Mouse (Mus musculus): ENCODE measurements around the gene Ccdc97. TPM values are rescaled to one million over a fixed set of nuclear protein-coding genes. Genes with fewer than 3 reads are reported as not detected.

The Ccdc97 gene
- total RNA-seq, 4 experiments from 2014 or later, result 60.6 to 64.6 (median 62.8) TPM

- DNase-seq (ENCODE audit: low spot score in 2 of 2), result no peak
Observed at GRCm38 (mm10) chr7:25669631-25670030, 49.3 kb downstream of the Ccdc97 start.

GRCm38 (mm10) chr7:25669158-25669557, 49.7 kb downstream of the Ccdc97 start:
- DNase-seq (ENCODE audit: low spot score in 2 of 2), result no peak

- DNase-seq (ENCODE audit: low spot score in 2 of 2), result no peak
Observed at GRCm38 (mm10) chr7:25666381-25666780, 52.5 kb downstream of the Ccdc97 start.

Other genes starting within 250 kb of the Ccdc97 start
- 1 to 10 TPM; 2.3 to 5.1 (median 2.8) TPM for gene Ceacam1, start 241.5 kb downstream of the Ccdc97 start, total RNA-seq (2022)
- gene Ceacam2, start 179.2 kb downstream of the Ccdc97 start, total RNA-seq (2022), result 1 to 10 TPM in 1 of 4 experiments, under 1 TPM in 3; 0.27 to 1.1 (median 0.37) TPM
- gene Erich4, start 103.2 kb downstream of the Ccdc97 start, total RNA-seq (2022), result not detected
- 10 to 100 TPM; 49.8 to 61.0 (median 52.2) TPM for gene Dmac2, start 99.7 kb downstream of the Ccdc97 start, total RNA-seq (2022)
- gene B3gnt8, start 92.4 kb downstream of the Ccdc97 start, total RNA-seq (2022), result 1 to 10 TPM in 3 of 4 experiments, under 1 TPM in 1; 0.66 to 2.0 (median 1.7) TPM
- gene Bckdha, start 60.1 kb downstream of the Ccdc97 start, total RNA-seq (2022), result 10 to 100 TPM; 34.4 to 42.3 (median 39.3) TPM
- gene Exosc5, start 59.9 kb downstream of the Ccdc97 start, total RNA-seq (2022), result 10 to 100 TPM; 23.1 to 32.2 (median 27.5) TPM
- gene Tmem91, start 43.9 kb downstream of the Ccdc97 start, total RNA-seq (2022), result 10 to 100 TPM; 10.8 to 16.2 (median 15.1) TPM
- gene B9d2, start 38.3 kb downstream of the Ccdc97 start, total RNA-seq (2022), result 10 to 100 TPM; 21.0 to 23.9 (median 21.8) TPM
- 10 to 100 TPM in 2 of 4 experiments, 1 to 10 TPM in 2; 7.2 to 26.4 (median 15.7) TPM for gene Tgfb1, start 32.1 kb downstream of the Ccdc97 start, total RNA-seq (2022)
- 100 to 1,000 TPM in 3 of 4 experiments, 10 to 100 TPM in 1; 99.7 to 117 (median 108) TPM for gene Hnrnpul1, start 35.7 kb upstream of the Ccdc97 start, total RNA-seq (2022)
- gene Axl, start 69.6 kb upstream of the Ccdc97 start, total RNA-seq (2022), result 10 to 100 TPM; 40.7 to 75.5 (median 58.6) TPM
- gene Cyp2s1, start 97.8 kb upstream of the Ccdc97 start, total RNA-seq (2022), result 1 to 10 TPM; 1.6 to 3.4 (median 2.4) TPM
- gene Cyp2b10, start 178.5 kb upstream of the Ccdc97 start, total RNA-seq (2022), result under 1 TPM; 0.20 to 0.47 (median 0.34) TPM

Measured in layer of hippocampus, adult 8-10 months (tissue).